Mouse (Mus musculus) limb, embryonic 14.5 days (tissue): Measurements from ENCODE around the gene Adamtsl4. TPM values are rescaled to one million over a fixed set of nuclear protein-coding genes. Genes with fewer than 3 reads are reported as not detected.

Source experiments
- ATAC-seq: fragments of 200-750 bp; cut with Nextera tagmentation; 2 replicates; pipeline ENCODE4 v1.8.0; 2017; ENCODE audit warnings: low read depth, moderate number of reproducible peaks, moderate TSS enrichment; ENCODE audit not compliant: low FRiP score
- DNase-seq: peaks from one replicate; pipeline ENCODE4 v3.0.0-alpha.2; 2015; ENCODE audit warnings: low spot score
- H3K27ac ChIP-seq: fragments of 300-500 bp; sonication (generic); replicated peaks from 2 replicates; pipeline ENCODE4 v1.5.1; 2014; ENCODE audit warnings: low read depth, mild to moderate bottlenecking, low read length, moderate library complexity, mixed read lengths
- H3K27me3 ChIP-seq: fragments of 300-500 bp; sonication (generic); 2 replicates; pipeline ENCODE4 v1.6.1; 2014; ENCODE audit warnings: low read length, mixed read lengths; ENCODE audit not compliant: control insufficient read depth, insufficient read depth
- H3K36me3 ChIP-seq: fragments of 300-500 bp; sonication (generic); 2 replicates; pipeline ENCODE4 v1.6.1; 2014; ENCODE audit warnings: mild to moderate bottlenecking, low read length, moderate library complexity, mixed read lengths; ENCODE audit not compliant: control insufficient read depth, insufficient read depth
- H3K4me1 ChIP-seq: fragments of 300-500 bp; sonication (generic); 2 replicates; pipeline ENCODE4 v1.6.1; 2014; ENCODE audit warnings: antibody characterized with exemption, low read length, mixed read lengths; ENCODE audit not compliant: control insufficient read depth, insufficient read depth
- H3K4me2 ChIP-seq: fragments of 300-500 bp; sonication (generic); replicated peaks from 2 replicates; pipeline ENCODE4 v1.6.1; 2014; ENCODE audit warnings: low read depth, mild to moderate bottlenecking, low read length, moderate library complexity; ENCODE audit not compliant: severe bottlenecking
- H3K4me3 ChIP-seq: fragments of 300-500 bp; sonication (generic); replicated peaks from 2 replicates; pipeline ENCODE4 v1.5.1; 2014; ENCODE audit warnings: low read length
- H3K9ac ChIP-seq: fragments of 300-500 bp; sonication (generic); 2 replicates; pipeline ENCODE4 v1.6.1; 2014; ENCODE audit warnings: mild to moderate bottlenecking, low read depth, low read length, moderate library complexity; ENCODE audit not compliant: severe bottlenecking
- H3K9me3 ChIP-seq: fragments of 300-500 bp; sonication (generic); 2 replicates; pipeline ENCODE4 v1.6.1; 2016; ENCODE audit warnings: low read length; ENCODE audit not compliant: control insufficient read depth
- POLR2A ChIP-seq: fragments of 200-500 bp; IDR thresholded peaks from 2 replicates; pipeline ENCODE4 v1.8.0; 2012; ENCODE audit warnings: inconsistent platforms, mild to moderate bottlenecking, moderate library complexity, borderline replicate concordance; ENCODE audit not compliant: insufficient read depth, insufficient read length; ENCODE audit errors: extremely low read depth
- WGBS: fragments of 180-500 bp; shearing (Covaris S2); extraction: QIAGEN DNeasy Blood & Tissue Kit; methylation state at CpG from one replicate; pipeline ENCODE4 v1.1.7; 2014; 5-methylcytosine and 5-hydroxymethylcytosine counted together
- polyA plus RNA-seq, 2 experiments: library from polyadenylated mRNA; depleted of rRNA in 1 of 2; stranded (reverse) in 1 of 2; unstranded in 1 of 2; fragments of >200 nt; fragmentation: Nextera tagmentation in 1 of 2; extraction: Ambion mirVana in 1 of 2; gene quantifications; 2 replicates each; pipeline versions ENCODE4 v1.2.1 to v1.2.3; 2012 to 2014

The Adamtsl4 gene
- polyA plus RNA-seq, 2 experiments = 2.8 to 3.3 TPM

DNA sequence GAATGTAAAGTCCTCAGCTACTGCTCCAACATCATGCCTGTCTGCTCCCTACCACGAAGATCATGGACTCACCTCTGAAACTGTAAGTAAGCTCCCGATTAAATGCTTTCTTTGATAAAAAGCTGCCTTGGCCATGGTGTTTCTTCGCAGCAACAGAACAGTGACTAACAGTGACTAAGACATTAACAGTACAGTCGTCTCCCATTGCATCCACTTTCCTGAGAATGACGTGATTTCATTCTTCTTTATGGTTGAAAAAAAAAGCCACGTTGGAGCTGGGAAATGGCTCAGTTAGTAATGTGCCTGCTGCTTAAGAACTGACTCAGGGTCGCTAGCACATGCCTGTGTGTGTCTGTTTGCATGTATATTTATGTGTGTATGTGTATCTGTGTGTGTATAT lies 38.1 kb upstream of the Adamtsl4 start:
- no peak overlapping the region for H3K4me3 ChIP-seq
- TF ChIP-seq POLR2A = no peak
- no peak overlapping the region for H3K27ac ChIP-seq
- no peaks in the 10 kb centered on the region for H3K9me3 ChIP-seq
- DNase-seq = no peak
- 83% methylated on average over 7 of the region's 7 CpGs for WGBS
- H3K27me3 ChIP-seq = no peaks in the 10 kb centered on the region
- no peaks in the 10 kb centered on the region for H3K36me3 ChIP-seq
- no peak overlapping the region for H3K4me2 ChIP-seq
- no peak overlapping the region for H3K9ac ChIP-seq
- no peak for ATAC-seq
- no peaks in the 10 kb centered on the region for H3K4me1 ChIP-seq

DNA sequence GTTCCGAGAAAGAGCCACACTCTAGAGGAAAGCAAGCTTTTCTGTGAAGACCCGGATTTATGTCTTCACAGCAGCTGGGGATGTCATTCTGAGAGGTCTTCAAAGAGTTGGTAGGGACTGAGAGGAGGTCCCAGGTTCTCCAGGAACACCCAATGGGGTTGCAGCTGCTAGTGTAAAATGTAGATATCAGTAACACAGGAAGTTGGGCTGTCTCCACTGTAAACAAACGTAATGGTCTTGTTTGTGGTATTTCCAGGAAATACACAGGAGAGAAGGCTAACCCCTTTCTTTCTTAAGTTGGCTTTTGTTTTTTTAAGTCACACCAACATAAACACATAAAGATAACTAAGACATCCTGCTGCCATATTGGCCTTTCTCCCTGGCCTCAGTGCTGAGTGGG lies 34.7 kb upstream of the Adamtsl4 start:
- no peaks in the 10 kb centered on the region for H3K9me3 ChIP-seq
- WGBS = 70% methylated on average over 3 of the region's 3 CpGs
- no peak overlapping the region for H3K27ac ChIP-seq
- H3K27me3 ChIP-seq = no peaks in the 10 kb centered on the region
- no peak for TF ChIP-seq POLR2A
- DNase-seq = no peak
- H3K4me1 ChIP-seq = no peaks in the 10 kb centered on the region
- no peak for ATAC-seq
- no peak overlapping the region for H3K4me2 ChIP-seq
- H3K36me3 ChIP-seq = no peaks in the 10 kb centered on the region
- no peak overlapping the region for H3K4me3 ChIP-seq
- H3K9ac ChIP-seq = no peak overlapping the region

DNA sequence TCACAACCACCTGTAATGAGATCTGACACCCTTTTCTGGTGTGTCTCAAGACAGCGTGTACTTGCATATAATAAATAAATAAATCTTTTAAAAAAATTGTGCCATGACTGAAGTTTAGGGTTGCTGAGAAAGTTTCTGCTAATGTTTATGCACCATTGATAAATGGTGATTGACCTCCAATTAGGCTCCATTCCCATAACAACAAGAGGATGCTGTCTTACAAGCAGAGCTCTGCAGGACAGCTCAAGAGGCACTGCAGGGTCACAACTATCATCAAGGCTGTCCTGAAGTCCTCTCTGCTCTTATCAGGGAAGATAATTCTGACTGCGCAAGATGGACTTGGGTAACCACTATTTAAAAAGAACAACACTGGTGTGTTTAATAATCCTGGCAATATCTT lies 30.4 kb upstream of the Adamtsl4 start:
- TF ChIP-seq POLR2A = no peak
- no peak for DNase-seq
- Histone ChIP-seq H3K9ac (no peak overlapping the region), H3K4me2 (no peak overlapping the region), H3K27ac (no peak overlapping the region), H3K36me3 (no peaks in the 10 kb centered on the region), H3K9me3 (no peaks in the 10 kb centered on the region), H3K27me3 (no peaks in the 10 kb centered on the region), H3K4me3 (no peak overlapping the region), H3K4me1 (no peaks in the 10 kb centered on the region)
- ATAC-seq = no peak
- WGBS = 83% methylated on average over 2 of the region's 2 CpGs

DNA sequence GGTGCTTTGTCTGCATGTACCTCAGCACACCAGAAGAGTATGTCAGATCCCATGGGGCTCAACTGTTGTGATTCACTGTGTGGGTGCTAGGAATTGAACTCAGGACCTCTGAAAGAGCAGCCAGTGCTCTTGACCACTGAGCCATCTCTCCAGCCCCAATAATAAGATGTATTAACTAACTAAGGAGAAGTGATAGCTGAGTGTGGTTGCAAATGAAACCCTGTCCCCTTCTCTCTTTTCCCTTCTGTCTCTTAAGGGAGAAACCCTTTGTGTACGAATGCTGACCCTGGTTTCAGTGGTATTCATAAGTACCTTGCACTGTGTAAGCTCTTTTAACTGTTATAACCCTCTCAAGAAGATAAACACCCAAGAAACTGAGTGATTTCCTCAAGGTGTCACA lies 28.4 kb upstream of the Adamtsl4 start:
- Histone ChIP-seq H3K4me1 (no peaks in the 10 kb centered on the region), H3K9ac (no peak overlapping the region), H3K36me3 (no peaks in the 10 kb centered on the region), H3K9me3 (0 out of 2 replicates have a peak, but pooled peaks cover 3% of the 10 kb centered on the region), H3K27me3 (no peaks in the 10 kb centered on the region), H3K4me3 (no peak overlapping the region), H3K4me2 (no peak overlapping the region), H3K27ac (no peak overlapping the region)
- TF ChIP-seq POLR2A = no peak
- ATAC-seq (no peak), DNase-seq (no peak)
- 70% methylated on average over 1 of the region's 1 CpGs for WGBS

DNA sequence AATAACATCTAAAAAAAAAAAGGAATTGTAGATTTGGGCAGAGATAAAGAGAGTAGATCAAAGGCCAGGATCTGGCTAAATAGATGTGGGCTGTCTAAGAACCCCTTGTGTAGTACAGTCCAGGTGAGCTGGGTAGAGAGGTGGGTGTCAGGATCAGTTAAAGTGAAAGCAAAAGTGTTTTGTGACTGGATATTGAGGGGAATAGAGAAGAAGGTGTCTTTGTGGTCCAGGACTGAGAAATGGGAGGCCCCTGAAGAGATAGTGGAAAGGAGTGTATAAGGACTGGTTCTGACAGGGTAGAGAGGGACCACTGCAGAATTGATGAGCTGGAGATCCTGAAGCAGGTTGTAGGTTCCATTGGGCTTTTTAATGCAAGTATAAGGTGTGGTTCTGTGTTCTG lies 22.2 kb upstream of the Adamtsl4 start:
- no peaks in the 10 kb centered on the region for H3K27me3 ChIP-seq
- DNase-seq = no peak
- no peak for TF ChIP-seq POLR2A

DNA sequence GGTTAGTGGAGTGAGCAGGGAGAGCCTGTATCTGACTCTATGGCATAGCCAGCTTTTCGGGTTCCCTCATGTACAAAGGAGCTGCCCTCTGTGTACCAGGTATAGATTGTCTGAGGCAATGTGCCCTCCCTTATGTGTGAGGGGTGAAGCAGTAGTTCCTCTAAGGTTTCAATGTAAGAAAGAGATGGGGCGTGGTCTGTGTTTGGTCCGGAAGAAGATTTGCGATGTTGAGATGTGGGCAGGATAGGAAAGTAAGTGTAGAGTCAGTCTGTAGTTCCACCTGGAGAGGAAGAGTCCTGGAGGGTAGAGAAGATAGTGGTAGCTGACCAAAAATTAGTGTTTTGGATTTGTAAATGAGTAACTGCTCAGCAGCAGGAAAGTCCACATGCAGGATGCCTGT lies 21.3 kb upstream of the Adamtsl4 start:
- Histone ChIP-seq H3K27me3 (no peaks in the 10 kb centered on the region), H3K4me2 (no peak overlapping the region), H3K4me3 (no peak overlapping the region), H3K27ac (no peak overlapping the region), H3K9me3 (0 out of 2 replicates have a peak, but pooled peaks cover 3% of the 10 kb centered on the region), H3K4me1 (no peaks in the 10 kb centered on the region), H3K36me3 (no peaks in the 10 kb centered on the region), H3K9ac (no peak overlapping the region)
- WGBS = 91% methylated on average over 4 of the region's 4 CpGs
- ATAC-seq = no peak
- no peak for DNase-seq
- TF ChIP-seq POLR2A = no peak

More for the DNA sequence above, 22.2 kb upstream of the Adamtsl4 start:
- Histone ChIP-seq H3K9me3 (0 out of 2 replicates have a peak, but pooled peaks cover 3% of the 10 kb centered on the region), H3K4me1 (no peaks in the 10 kb centered on the region), H3K4me2 (no peak overlapping the region), H3K36me3 (no peaks in the 10 kb centered on the region), H3K9ac (no peak overlapping the region), H3K27ac (no peak overlapping the region), H3K4me3 (no peak overlapping the region)
- no peak for ATAC-seq
